Mouse (Mus musculus) liver, adult 2 months (tissue): Measurements from ENCODE around the gene Fcgrt. TPM values are rescaled to one million over a fixed set of nuclear protein-coding genes. Genes with fewer than 3 reads are reported as not detected.

ENCODE experiments used
- DNase-seq: peaks from one replicate; pipeline ENCODE4 v3.0.0-alpha.2; 2011; ENCODE audit warnings: low read depth, low spot score; ENCODE audit errors: extremely low read depth
- H3K27ac ChIP-seq: fragments of 200-500 bp; replicated peaks from 2 replicates; pipeline ENCODE4 v1.5.1; 2012; ENCODE audit warnings: low read depth, mild to moderate bottlenecking, control low read depth, inconsistent platforms, low read length; ENCODE audit not compliant: insufficient read depth
- H3K27me3 ChIP-seq: fragments of 200-500 bp; 2 replicates; pipeline ENCODE4 v1.6.1; 2012; ENCODE audit warnings: mild to moderate bottlenecking, moderate library complexity, low read length, inconsistent platforms; ENCODE audit not compliant: control insufficient read depth, insufficient read depth
- H3K36me3 ChIP-seq: fragments of 200-500 bp; 2 replicates; pipeline ENCODE4 v1.6.1; 2012; ENCODE audit warnings: low read length, inconsistent platforms; ENCODE audit not compliant: control insufficient read depth, insufficient read depth
- H3K4me1 ChIP-seq: fragments of 200-500 bp; 2 replicates; pipeline ENCODE4 v1.6.1; 2011; ENCODE audit warnings: low read length; ENCODE audit not compliant: control insufficient read depth, insufficient read depth
- H3K4me3 ChIP-seq: fragments of 200-500 bp; 2 replicates; pipeline ENCODE4 v1.5.1; 2011; ENCODE audit warnings: low read depth, mild to moderate bottlenecking, control low read depth, low read length, moderate library complexity; ENCODE audit not compliant: insufficient read depth
- H3K79me2 ChIP-seq: fragments of 200-500 bp; 2 replicates; pipeline ENCODE4 v1.6.1; 2012; ENCODE audit warnings: inconsistent platforms, mild to moderate bottlenecking, low read length, moderate library complexity; ENCODE audit not compliant: control insufficient read depth, insufficient read depth
- H3K9ac ChIP-seq: fragments of 200-500 bp; 2 replicates; pipeline ENCODE4 v1.6.1; 2012; ENCODE audit warnings: low read depth, mild to moderate bottlenecking, control low read depth, inconsistent platforms, low read length
- CTCF ChIP-seq: fragments of 200-500 bp; IDR thresholded peaks from 2 replicates; pipeline ENCODE4 v1.5.1; 2011; ENCODE audit warnings: low read depth, low read length, control low read depth
- POLR2A ChIP-seq: fragments of 200-500 bp; IDR thresholded peaks from 2 replicates; pipeline ENCODE4 v1.6.1; 2011; ENCODE audit warnings: low read length, control low read depth; ENCODE audit not compliant: insufficient read depth; ENCODE audit errors: extremely low read depth
- WGBS: fragments of 180-500 bp; shearing (Covaris S2); methylation state at CpG from one replicate; pipeline ENCODE4 v1.1.7; 2018; 5-methylcytosine and 5-hydroxymethylcytosine counted together
- polyA plus RNA-seq: library from polyadenylated mRNA; depleted of rRNA; stranded (reverse); fragments of >200 nt; gene quantifications from 2 replicates; pipeline ENCODE4 v1.2.3, GENCODE M21; 2012
- total RNA-seq: library from RNA; depleted of rRNA; stranded (reverse); fragments of >200 nt; gene quantifications from 2 replicates; pipeline ENCODE4 v1.2.3, GENCODE M21; 2014

Fcgrt gene
- total and polyA plus RNA-seq, 2 experiments = 170 to 188 TPM

GRCm38 (mm10) chr7:45068000-45068318 lies 35.7 kb downstream of the Fcgrt start:
- TF ChIP-seq CTCF (peak; percentile 92), POLR2A (no peak)
- H3K36me3 ChIP-seq = no peaks in the 10 kb centered on the region
- H3K27me3 ChIP-seq = no peaks in the 10 kb centered on the region
- WGBS = 33% methylated on average over 5 of the region's 5 CpGs
- H3K9ac ChIP-seq = no peak overlapping the region
- no peak overlapping the region for H3K4me3 ChIP-seq
- H3K79me2 ChIP-seq = peaks cover 29% of the 10 kb centered on the region
- peaks cover 12% of the 10 kb centered on the region for H3K4me1 ChIP-seq
- no peak overlapping the region for H3K27ac ChIP-seq
- peak; percentile 51 for DNase-seq

- no peaks in the 10 kb centered on the region for H3K36me3 ChIP-seq
- no peak overlapping the region for H3K9ac ChIP-seq
- TF ChIP-seq POLR2A = no peak
- TF ChIP-seq CTCF = no peak
- no peak overlapping the region for H3K4me3 ChIP-seq
- H3K79me2 ChIP-seq = peaks cover 29% of the 10 kb centered on the region
- H3K4me1 ChIP-seq = peaks cover 8% of the 10 kb centered on the region
- H3K27ac ChIP-seq = no peak overlapping the region
- 83% methylated on average over 4 of the region's 4 CpGs for WGBS
- DNase-seq = no peak
- no peaks in the 10 kb centered on the region for H3K27me3 ChIP-seq
Observed at GRCm38 (mm10) chr7:45067190-45067999, 36.3 kb downstream of the Fcgrt start.

- TF ChIP-seq CTCF = no peak
- no peak for TF ChIP-seq POLR2A
- Histone ChIP-seq H3K36me3 (no peaks in the 10 kb centered on the region), H3K4me3 (peak within 1 kb of the TSS; percentile 66)
Observed at GRCm38 (mm10) chr7:45062239-45062835, 41.3 kb downstream of the Fcgrt start, which contains the start of the genes Nosip and Prrg2. TSS of gene Nosip (plus strand) at chr7:45062429. TSS of gene Prrg2 (minus strand) at chr7:45062677.

GRCm38 (mm10) chr7:45061532-45062075 lies 42.0 kb downstream of the Fcgrt start:
- Histone ChIP-seq H3K36me3 (no peaks in the 10 kb centered on the region), H3K9ac (peak overlapping the region; percentile 65), H3K4me3 (peak overlapping the region; percentile 34), H3K27ac (peak overlapping the region; percentile 67), H3K4me1 (peaks cover 8% of the 10 kb centered on the region), H3K79me2 (peaks cover 9% of the 10 kb centered on the region), H3K27me3 (no peaks in the 10 kb centered on the region)
- DNase-seq = peak; percentile 81
- 6% methylated on average over 11 of the region's 11 CpGs for WGBS
- TF ChIP-seq POLR2A = no peak
- TF ChIP-seq CTCF = no peak

More at GRCm38 (mm10) chr7:45062239-45062835, 41.3 kb downstream of the Fcgrt start, which contains the start of the genes Nosip and Prrg2:
- H3K79me2 ChIP-seq = peaks cover 9% of the 10 kb centered on the region
- H3K9ac ChIP-seq = peak within 1 kb of the TSS; percentile 83
- under 1% methylated on average over 31 of the region's 31 CpGs for WGBS
- peak; percentile 97 for DNase-seq
- H3K27me3 ChIP-seq = no peaks in the 10 kb centered on the region
- H3K4me1 ChIP-seq = peaks cover 8% of the 10 kb centered on the region
- peak within 1 kb of the TSS; percentile 97 for H3K27ac ChIP-seq

GRCm38 (mm10) chr7:45060632-45061122 lies 43.0 kb downstream of the Fcgrt start:
- H3K79me2 ChIP-seq = peaks cover 9% of the 10 kb centered on the region
- H3K4me1 ChIP-seq = peaks cover 8% of the 10 kb centered on the region
- TF ChIP-seq POLR2A = no peak
- TF ChIP-seq CTCF = no peak
- H3K9ac ChIP-seq = no peak overlapping the region
- H3K4me3 ChIP-seq = no peak overlapping the region
- WGBS = 88% methylated on average over 6 of the region's 6 CpGs
- no peaks in the 10 kb centered on the region for H3K27me3 ChIP-seq
- H3K27ac ChIP-seq = no peak overlapping the region
- no peak for DNase-seq
- no peaks in the 10 kb centered on the region for H3K36me3 ChIP-seq
